Mouse (Mus musculus): ENCODE results near the gene Cpne2. TPM values are rescaled to one million over a fixed set of nuclear protein-coding genes. Genes with fewer than 3 reads are reported as not detected.

Cpne2 gene
- polyA plus RNA-seq, 1 experiment from 2014 or later, result 4.6 TPM

- no peak overlapping the region for H3K9ac ChIP-seq (ENCODE audit: low read depth, low read length)
- H3K4me3 ChIP-seq (ENCODE audit: low read depth, low read length), result no peak overlapping the region
- no peak for TF ChIP-seq CTCF (IDR thresholded peaks at IDR 0.05; ENCODE audit: low read depth)
- WGBS, result 77% methylated on average over 2 of the region's 2 CpGs
- no peak for ATAC-seq
- no peak overlapping the region for H3K4me2 ChIP-seq (replicated peaks; ENCODE audit: low read depth)
- no peaks in the 10 kb centered on the region for H3K9me3 ChIP-seq (ENCODE audit: control insufficient read depth)
- H3K27me3 ChIP-seq (replicated peaks; ENCODE audit: control insufficient read depth, insufficient read depth, low read length), result no peaks in the 10 kb centered on the region
- H3K36me3 ChIP-seq (ENCODE audit: control insufficient read depth, insufficient read depth), result no peaks in the 10 kb centered on the region
- no peaks in the 10 kb centered on the region for H3K4me1 ChIP-seq (replicated peaks; ENCODE audit: control insufficient read depth, insufficient read depth, low read length)
- no peak overlapping the region for H3K27ac ChIP-seq (ENCODE audit: low read depth, low read length)
Observed at GRCm38 (mm10) chr8:94552696-94553095, 19.9 kb downstream of the Cpne2 start.

GRCm38 (mm10) chr8:94557281-94557680, 24.5 kb downstream of the Cpne2 start:
- Histone ChIP-seq H3K9ac (ENCODE audit: low read depth, low read length) (no peak overlapping the region), H3K4me2 (replicated peaks; ENCODE audit: low read depth) (no peak overlapping the region), H3K4me3 (ENCODE audit: low read depth, low read length) (no peak overlapping the region), H3K36me3 (ENCODE audit: control insufficient read depth, insufficient read depth) (no peaks in the 10 kb centered on the region), H3K9me3 (ENCODE audit: control insufficient read depth) (no peaks in the 10 kb centered on the region), H3K4me1 (replicated peaks; ENCODE audit: control insufficient read depth, insufficient read depth, low read length) (no peaks in the 10 kb centered on the region), H3K27me3 (replicated peaks; ENCODE audit: control insufficient read depth, insufficient read depth, low read length) (no peaks in the 10 kb centered on the region), H3K27ac (ENCODE audit: low read depth, low read length) (no peak overlapping the region)
- no peak for ATAC-seq
- WGBS, result 68% methylated on average over 3 of the region's 3 CpGs
- TF ChIP-seq CTCF (IDR thresholded peaks at IDR 0.05; ENCODE audit: low read depth), result no peak

GRCm38 (mm10) chr8:94561256-94561655, 28.5 kb downstream of the Cpne2 start:
- no peak for ATAC-seq
- Histone ChIP-seq H3K9ac (ENCODE audit: low read depth, low read length) (no peak overlapping the region), H3K4me1 (replicated peaks; ENCODE audit: control insufficient read depth, insufficient read depth, low read length) (no peaks in the 10 kb centered on the region), H3K4me3 (ENCODE audit: low read depth, low read length) (no peak overlapping the region), H3K9me3 (ENCODE audit: control insufficient read depth) (no peaks in the 10 kb centered on the region), H3K4me2 (replicated peaks; ENCODE audit: low read depth) (no peak overlapping the region), H3K36me3 (ENCODE audit: control insufficient read depth, insufficient read depth) (no peaks in the 10 kb centered on the region), H3K27ac (ENCODE audit: low read depth, low read length) (no peak overlapping the region), H3K27me3 (replicated peaks; ENCODE audit: control insufficient read depth, insufficient read depth, low read length) (no peaks in the 10 kb centered on the region)
- WGBS, result 58% methylated on average over 5 of the region's 5 CpGs
- no peak for TF ChIP-seq CTCF (IDR thresholded peaks at IDR 0.05; ENCODE audit: low read depth)

- Histone ChIP-seq H3K4me3 (ENCODE audit: low read depth, low read length) (no peak overlapping the region), H3K36me3 (ENCODE audit: control insufficient read depth, insufficient read depth) (no peaks in the 10 kb centered on the region), H3K4me1 (replicated peaks; ENCODE audit: control insufficient read depth, insufficient read depth, low read length) (no peaks in the 10 kb centered on the region), H3K27me3 (replicated peaks; ENCODE audit: control insufficient read depth, insufficient read depth, low read length) (no peaks in the 10 kb centered on the region), H3K4me2 (replicated peaks; ENCODE audit: low read depth) (no peak overlapping the region), H3K27ac (ENCODE audit: low read depth, low read length) (no peak overlapping the region), H3K9ac (ENCODE audit: low read depth, low read length) (no peak overlapping the region), H3K9me3 (ENCODE audit: control insufficient read depth) (no peaks in the 10 kb centered on the region)
- no peak for ATAC-seq
- no peak for TF ChIP-seq CTCF (IDR thresholded peaks at IDR 0.05; ENCODE audit: low read depth)
Observed at GRCm38 (mm10) chr8:94564421-94564820, 31.6 kb downstream of the Cpne2 start.

- Histone ChIP-seq H3K27me3 (replicated peaks; ENCODE audit: control insufficient read depth, insufficient read depth, low read length) (no peaks in the 10 kb centered on the region), H3K9me3 (ENCODE audit: control insufficient read depth) (no peaks in the 10 kb centered on the region), H3K4me3 (ENCODE audit: low read depth, low read length) (no peak overlapping the region), H3K27ac (ENCODE audit: low read depth, low read length) (no peak overlapping the region), H3K9ac (ENCODE audit: low read depth, low read length) (no peak overlapping the region), H3K4me1 (replicated peaks; ENCODE audit: control insufficient read depth, insufficient read depth, low read length) (no peaks in the 10 kb centered on the region), H3K4me2 (replicated peaks; ENCODE audit: low read depth) (no peak overlapping the region), H3K36me3 (ENCODE audit: control insufficient read depth, insufficient read depth) (no peaks in the 10 kb centered on the region)
- 77% methylated on average over 6 of the region's 6 CpGs for WGBS
- TF ChIP-seq CTCF (IDR thresholded peaks at IDR 0.05; ENCODE audit: low read depth), result no peak
- no peak; the same call in 1 of the 2 replicates for ATAC-seq
Observed at GRCm38 (mm10) chr8:94566033-94566432, 33.2 kb downstream of the Cpne2 start.

- no peaks in the 10 kb centered on the region for H3K4me1 ChIP-seq (replicated peaks; ENCODE audit: control insufficient read depth, insufficient read depth, low read length)
- H3K27ac ChIP-seq (ENCODE audit: low read depth, low read length), result no peak overlapping the region
- ATAC-seq, result no peak
- WGBS, result 51% methylated on average over 15 of the region's 15 CpGs
- H3K9me3 ChIP-seq (ENCODE audit: control insufficient read depth), result no peaks in the 10 kb centered on the region
- no peaks in the 10 kb centered on the region for H3K27me3 ChIP-seq (replicated peaks; ENCODE audit: control insufficient read depth, insufficient read depth, low read length)
- no peak overlapping the region for H3K4me2 ChIP-seq (replicated peaks; ENCODE audit: low read depth)
- no peak overlapping the region for H3K9ac ChIP-seq (ENCODE audit: low read depth, low read length)
- no peak overlapping the region for H3K4me3 ChIP-seq (ENCODE audit: low read depth, low read length)
- H3K36me3 ChIP-seq (ENCODE audit: control insufficient read depth, insufficient read depth), result no peaks in the 10 kb centered on the region
- no peak for TF ChIP-seq CTCF (IDR thresholded peaks at IDR 0.05; ENCODE audit: low read depth)
Observed at GRCm38 (mm10) chr8:94566446-94567158, 33.8 kb downstream of the Cpne2 start.

Measured in intestine, postnatal 0 days (tissue).